Mouse (Mus musculus) ES-Bruce4 (cell line): ENCODE data around the gene Gm614.

Source experiments
- CTCF ChIP-seq: IDR thresholded peaks from one replicate; pipeline ENCODE4 v1.8.1; 2011; ENCODE audit warnings: low read depth, low read length
- EP300 ChIP-seq: IDR thresholded peaks from 2 replicates; pipeline ENCODE4 v1.6.1; 2011; ENCODE audit warnings: low read depth, low read length; ENCODE audit not compliant: insufficient read depth
- POLR2A ChIP-seq: IDR thresholded peaks from one replicate; pipeline ENCODE4 v1.8.1; 2011; ENCODE audit warnings: low read length; ENCODE audit not compliant: insufficient read depth

DNA sequence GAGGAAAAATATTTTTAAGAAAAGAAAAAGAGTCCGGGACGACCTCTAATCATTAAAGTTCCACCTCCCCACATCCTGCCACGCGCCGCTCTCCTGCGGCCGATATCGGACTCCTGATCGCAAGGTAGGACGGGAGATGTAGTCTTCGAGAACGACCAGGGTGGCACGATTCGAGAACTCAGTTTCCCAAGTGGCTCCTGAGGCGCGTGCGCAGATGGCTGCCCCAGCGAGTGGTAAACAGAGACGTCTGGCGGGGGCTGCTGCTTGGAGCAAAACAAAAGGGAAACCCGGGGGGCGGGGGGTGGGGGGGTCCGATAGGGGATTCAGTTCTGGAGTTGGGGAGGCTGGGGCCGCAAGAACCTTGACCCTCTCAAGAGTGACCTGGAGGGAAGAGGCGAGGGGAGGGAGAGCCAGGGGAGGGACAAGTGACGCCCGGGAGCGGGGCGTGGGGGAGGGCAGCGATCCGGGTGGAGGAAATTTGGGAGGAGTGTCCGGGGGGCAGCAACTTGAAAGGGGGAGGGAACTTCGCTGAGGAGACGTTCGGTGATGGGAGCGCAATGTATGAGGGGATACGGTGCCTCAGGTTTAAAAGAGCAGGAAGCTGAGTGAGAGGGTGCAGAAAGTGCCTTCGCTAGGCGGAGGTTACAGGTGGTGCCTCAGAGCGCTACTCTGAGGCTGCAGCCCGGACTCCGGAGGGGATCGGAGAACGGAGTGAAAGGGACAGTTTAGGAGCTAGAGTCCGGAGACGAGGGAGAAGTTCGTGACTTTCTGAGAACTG lies 9.7 kb downstream of the Gm614 start, which contains the start of gene Foxo4:
- TF ChIP-seq CTCF (no peak), POLR2A (no peak), EP300 (no peak)
